Mouse (Mus musculus) urinary bladder, adult 2 months (tissue): ENCODE measurements around the gene Vps52. TPM values are rescaled to one million over a fixed set of nuclear protein-coding genes. Genes with fewer than 3 reads are reported as not detected.

Source experiments
- DNase-seq: peaks from one replicate; pipeline ENCODE4 v3.0.0; 2022; ENCODE audit warnings: low spot score
- polyA plus RNA-seq: library from polyadenylated mRNA; depleted of rRNA; stranded (reverse); fragments of >200 nt; gene quantifications from 2 replicates; pipeline ENCODE4 v1.2.3, GENCODE M21; 2012; rRNA removed

Vps52 gene
- polyA plus RNA-seq, 1 experiment: 39.3 TPM

- DNase-seq: no peak
Measured at GRCm38 (mm10) chr17:34003426-34003825, 47.8 kb downstream of the Vps52 start.

- no peak for DNase-seq
Measured at GRCm38 (mm10) chr17:34006570-34006969, 51.0 kb downstream of the Vps52 start.

GRCm38 (mm10) chr17:34010156-34010555, 54.5 kb downstream of the Vps52 start:
- no peak for DNase-seq

- DNase-seq: no peak
Measured at GRCm38 (mm10) chr17:34013436-34013835, 57.8 kb downstream of the Vps52 start.

Other genes with a start within 250 kb of the Vps52 start
- 106 and 118 TPM in 2 replicates for gene March2, start 237.1 kb upstream of the Vps52 start, polyA plus RNA-seq
- gene Rab11b, start 195.3 kb upstream of the Vps52 start, polyA plus RNA-seq: 238 and 246 TPM in 2 replicates
- gene Angptl4, start 174.0 kb upstream of the Vps52 start, polyA plus RNA-seq: 7.7 and 11.3 TPM in 2 replicates
- gene Kank3, start 145.3 kb upstream of the Vps52 start, polyA plus RNA-seq: 65.6 and 79.0 TPM in 2 replicates
- gene Rps28, start 131.2 kb upstream of the Vps52 start, polyA plus RNA-seq: 1,557 and 1,878 TPM in 2 replicates
- gene Ndufa7, start 131.2 kb upstream of the Vps52 start, polyA plus RNA-seq: 307 and 382 TPM in 2 replicates
- 21.4 and 21.5 TPM in 2 replicates for gene Cd320, start 112.7 kb upstream of the Vps52 start, polyA plus RNA-seq
- not detected in 2 replicates for gene Gm7029, start 82.0 kb upstream of the Vps52 start, polyA plus RNA-seq
- 2.2 and 3.3 TPM in 2 replicates for gene Kifc1, start 65.2 kb upstream of the Vps52 start, polyA plus RNA-seq
- 0.14 and 0.15 TPM in 2 replicates for gene Platr17, start 50.7 kb upstream of the Vps52 start, polyA plus RNA-seq
- gene Daxx, start 46.4 kb upstream of the Vps52 start, polyA plus RNA-seq: 28.1 and 31.0 TPM in 2 replicates
- 84.7 and 122 TPM in 2 replicates for gene Tapbp, start 39.9 kb upstream of the Vps52 start, polyA plus RNA-seq
- gene Zbtb22, start 39.9 kb upstream of the Vps52 start, polyA plus RNA-seq: 20.1 and 23.1 TPM in 2 replicates
- 132 and 164 TPM in 2 replicates for gene Rgl2, start 26.3 kb upstream of the Vps52 start, polyA plus RNA-seq
- gene Pfdn6, start 15.5 kb upstream of the Vps52 start, polyA plus RNA-seq: 86.5 and 87.2 TPM in 2 replicates
- 15.8 and 17.2 TPM in 2 replicates for gene Wdr46, start 15.2 kb upstream of the Vps52 start, polyA plus RNA-seq
- 7.7 TPM in 2 replicates for gene B3galt4, start 4.3 kb upstream of the Vps52 start, polyA plus RNA-seq
- 1,060 and 1,160 TPM in 2 replicates for gene Rps18, start 189 bp downstream of the Vps52 start, polyA plus RNA-seq
- 987 and 1,071 TPM in 2 replicates for gene H2-K1, start 44.5 kb downstream of the Vps52 start, polyA plus RNA-seq
- gene Ring1, start 68.9 kb downstream of the Vps52 start, polyA plus RNA-seq: 46.1 and 76.8 TPM in 2 replicates
- gene H2-Ke6, start 72.2 kb downstream of the Vps52 start, polyA plus RNA-seq: 86.6 and 112 TPM in 2 replicates
- 106 and 110 TPM in 2 replicates for gene Slc39a7, start 75.9 kb downstream of the Vps52 start, polyA plus RNA-seq
- 47.7 and 53.1 TPM in 2 replicates for gene Rxrb, start 76.0 kb downstream of the Vps52 start, polyA plus RNA-seq
- 0.99 and 1.8 TPM in 2 replicates for gene Col11a2, start 83.6 kb downstream of the Vps52 start, polyA plus RNA-seq
- gene H2-Oa, start 136.5 kb downstream of the Vps52 start, polyA plus RNA-seq: 1.7 and 2.1 TPM in 2 replicates
- 30.0 and 31.9 TPM in 2 replicates for gene H2-DMa, start 163.7 kb downstream of the Vps52 start, polyA plus RNA-seq
- gene Brd2, start 166.8 kb downstream of the Vps52 start, polyA plus RNA-seq: 135 and 154 TPM in 2 replicates
- 4.1 and 4.9 TPM in 2 replicates for gene H2-DMb2, start 187.5 kb downstream of the Vps52 start, polyA plus RNA-seq
- gene H2-DMb1, start 197.3 kb downstream of the Vps52 start, polyA plus RNA-seq: 22.4 and 22.8 TPM in 2 replicates
- 29.5 and 40.1 TPM in 2 replicates for gene Tap1, start 231.7 kb downstream of the Vps52 start, polyA plus RNA-seq
- 34.7 and 37.4 TPM in 2 replicates for gene Psmb9, start 232.0 kb downstream of the Vps52 start, polyA plus RNA-seq
- gene Psmb8, start 241.9 kb downstream of the Vps52 start, polyA plus RNA-seq: 81.2 and 88.3 TPM in 2 replicates
- 37.9 and 42.4 TPM in 2 replicates for gene Tap2, start 247.7 kb downstream of the Vps52 start, polyA plus RNA-seq